Mouse (Mus musculus) neural tube, embryonic 13.5 days (tissue): ENCODE data around the gene Ctdspl. TPM values are rescaled to one million over a fixed set of nuclear protein-coding genes. Genes with fewer than 3 reads are reported as not detected.
A peak's percentile ranks its signal among the peaks of the same experiment; 100 is the strongest.

Source experiments
- ATAC-seq: fragments of 200-750 bp; cut with Nextera tagmentation; 2 replicates; pipeline ENCODE4 v1.8.0; 2017; ENCODE audit warnings: low read depth, mild to moderate bottlenecking, moderate TSS enrichment, moderate library complexity
- H3K27ac ChIP-seq: fragments of 300-500 bp; sonication (generic); replicated peaks from 2 replicates; pipeline ENCODE4 v1.5.1; 2015; ENCODE audit warnings: moderate library complexity, mild to moderate bottlenecking, inconsistent platforms
- H3K27me3 ChIP-seq: fragments of 300-500 bp; sonication (generic); 2 replicates; pipeline ENCODE4 v1.6.1; 2015; ENCODE audit warnings: mild to moderate bottlenecking, inconsistent platforms
- H3K36me3 ChIP-seq: fragments of 300-500 bp; sonication (generic); 2 replicates; pipeline ENCODE4 v1.6.1; 2015; ENCODE audit warnings: mild to moderate bottlenecking, inconsistent platforms
- H3K4me1 ChIP-seq: fragments of 300-500 bp; sonication (generic); replicated peaks from 2 replicates; pipeline ENCODE4 v1.6.1; 2015; ENCODE audit warnings: inconsistent platforms
- H3K4me2 ChIP-seq: fragments of 300-500 bp; sonication (generic); 2 replicates; pipeline ENCODE4 v1.6.1; 2015; ENCODE audit warnings: inconsistent platforms, mild to moderate bottlenecking, moderate library complexity
- H3K4me3 ChIP-seq: fragments of 300-500 bp; sonication (generic); 2 replicates; pipeline ENCODE4 v1.5.1; 2015; ENCODE audit warnings: mild to moderate bottlenecking, inconsistent platforms
- H3K9ac ChIP-seq: fragments of 300-500 bp; sonication (generic); 2 replicates; pipeline ENCODE4 v1.6.1; 2015; ENCODE audit warnings: moderate library complexity, mild to moderate bottlenecking, inconsistent platforms
- H3K9me3 ChIP-seq: fragments of 300-500 bp; sonication (generic); 2 replicates; pipeline ENCODE4 v1.6.1; 2016; ENCODE audit warnings: inconsistent platforms
- WGBS: fragments of 180-500 bp; shearing (Covaris S2); methylation state at CpG from one replicate; pipeline ENCODE4 v1.1.7; 2015; 5-methylcytosine and 5-hydroxymethylcytosine counted together
- polyA plus RNA-seq: library from polyadenylated mRNA; unstranded; fragments of >200 nt; fragmentation: Nextera tagmentation; extraction: Ambion mirVana; gene quantifications from 2 replicates; pipeline ENCODE4 v1.2.1, GENCODE M21; 2015

Ctdspl gene
- polyA plus RNA-seq, result 6.8 and 8.0 TPM in 2 replicates

- peaks cover 34% of the 10 kb centered on the region for H3K4me1 ChIP-seq
- H3K9ac ChIP-seq, result peak within 1 kb of the TSS; percentile 90
- no peaks in the 10 kb centered on the region for H3K36me3 ChIP-seq
- H3K9me3 ChIP-seq, result no peaks in the 10 kb centered on the region
- WGBS, result under 1% methylated on average over 46 of the region's 73 CpGs
- peak within 1 kb of the TSS; percentile 99 for H3K4me2 ChIP-seq
- peak within 1 kb of the TSS; percentile 79 for H3K4me3 ChIP-seq
- no peaks in the 10 kb centered on the region; the same call in 1 of the 2 replicates for H3K27me3 ChIP-seq
- H3K27ac ChIP-seq, result peak within 1 kb of the TSS; percentile 90
- peak; percentile 65 for ATAC-seq
These were observed at the start of gene Ctdspl for GRCm38 (mm10) chr9:118926111-118926650. Gene Ctdspl (plus strand): TSS chr9:118926453.

DNA sequence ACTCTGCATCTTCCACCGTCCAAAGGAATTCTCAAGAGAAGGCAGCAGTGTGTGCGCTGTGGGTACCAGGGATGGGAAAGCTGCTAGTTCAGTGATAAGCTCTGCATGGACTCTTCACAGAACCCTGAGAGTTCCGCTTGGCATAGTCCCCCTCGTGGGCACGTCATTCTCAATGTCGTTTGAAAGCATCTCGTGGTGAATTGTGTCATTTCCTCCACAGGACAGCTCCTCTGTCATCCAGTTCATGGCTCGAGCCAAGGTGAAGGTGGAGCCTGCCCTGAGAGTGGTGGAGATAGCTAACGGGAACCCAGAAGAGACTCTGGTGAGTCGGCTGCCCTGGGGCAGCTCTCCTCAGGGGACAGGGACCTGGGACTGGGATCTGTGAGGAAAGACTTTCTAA is 49.4 kb upstream of the Ctdspl start:
- ATAC-seq, result no peak
- H3K4me3 ChIP-seq, result no peak overlapping the region
- 75% methylated on average over 10 of the region's 10 CpGs for WGBS
- no peaks in the 10 kb centered on the region for H3K9me3 ChIP-seq
- H3K9ac ChIP-seq, result no peak overlapping the region
- H3K4me2 ChIP-seq, result no peak overlapping the region
- no peak overlapping the region for H3K27ac ChIP-seq
- H3K4me1 ChIP-seq, result peaks cover 12% of the 10 kb centered on the region; the same call in 1 of the 2 replicates
- H3K27me3 ChIP-seq, result no peaks in the 10 kb centered on the region
- H3K36me3 ChIP-seq, result no peaks in the 10 kb centered on the region

DNA sequence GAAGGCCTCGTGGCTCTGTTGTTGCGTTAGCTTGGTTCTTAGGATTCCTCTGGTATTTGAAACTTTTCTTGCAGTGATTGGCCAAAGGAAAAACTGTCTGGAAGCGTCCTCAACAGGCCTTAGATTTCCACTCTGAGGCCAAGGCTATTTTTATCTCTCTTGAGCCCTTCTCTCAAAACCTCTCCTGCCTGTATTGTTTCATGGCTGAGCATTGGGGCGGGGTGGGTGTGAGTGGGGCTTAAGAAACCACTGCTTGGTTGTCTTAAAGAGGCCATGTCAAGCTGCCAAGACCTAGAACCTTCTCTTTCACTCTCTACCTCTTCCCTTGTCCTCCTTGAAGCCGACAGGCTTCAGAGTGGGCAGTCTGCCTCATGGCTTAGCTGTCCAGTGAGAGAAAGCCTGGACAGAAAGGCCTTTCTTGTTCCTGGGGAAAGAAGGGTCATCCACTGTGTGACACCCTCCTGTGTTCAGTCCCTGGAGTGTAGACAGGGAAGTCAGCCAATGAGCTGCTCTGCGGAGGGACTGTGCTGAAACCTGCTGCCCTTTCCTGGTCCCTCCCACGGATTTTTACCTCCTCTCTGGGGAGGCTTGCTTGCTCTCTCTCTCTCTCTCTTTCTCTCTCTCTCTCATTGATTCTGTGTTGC is 48.8 kb upstream of the Ctdspl start:
- peaks cover 12% of the 10 kb centered on the region; the same call in 1 of the 2 replicates for H3K4me1 ChIP-seq
- H3K4me2 ChIP-seq, result no peak overlapping the region
- no peak overlapping the region for H3K9ac ChIP-seq
- H3K27ac ChIP-seq, result no peak overlapping the region
- WGBS, result 84% methylated on average over 7 of the region's 7 CpGs
- no peaks in the 10 kb centered on the region for H3K36me3 ChIP-seq
- no peak for ATAC-seq
- H3K9me3 ChIP-seq, result no peaks in the 10 kb centered on the region
- no peaks in the 10 kb centered on the region for H3K27me3 ChIP-seq
- H3K4me3 ChIP-seq, result no peak overlapping the region

GRCm38 (mm10) chr9:118878596-118878995 is 47.7 kb upstream of the Ctdspl start:
- 82% methylated on average over 11 of the region's 11 CpGs for WGBS
- peaks cover 12% of the 10 kb centered on the region; the same call in 1 of the 2 replicates for H3K4me1 ChIP-seq
- no peaks in the 10 kb centered on the region for H3K27me3 ChIP-seq
- no peak overlapping the region for H3K9ac ChIP-seq
- H3K4me2 ChIP-seq, result no peak overlapping the region
- no peak overlapping the region for H3K27ac ChIP-seq
- no peak for ATAC-seq
- no peaks in the 10 kb centered on the region for H3K9me3 ChIP-seq
- H3K36me3 ChIP-seq, result no peaks in the 10 kb centered on the region
- no peak overlapping the region for H3K4me3 ChIP-seq

GRCm38 (mm10) chr9:118881281-118881945 is 44.8 kb upstream of the Ctdspl start:
- no peak overlapping the region for H3K27ac ChIP-seq
- 74% methylated on average over 7 of the region's 7 CpGs for WGBS
- H3K4me1 ChIP-seq, result no peaks in the 10 kb centered on the region
- no peak for ATAC-seq
- H3K9me3 ChIP-seq, result no peaks in the 10 kb centered on the region
- no peaks in the 10 kb centered on the region for H3K36me3 ChIP-seq
- no peaks in the 10 kb centered on the region for H3K27me3 ChIP-seq
- no peak overlapping the region for H3K9ac ChIP-seq
- H3K4me2 ChIP-seq, result no peak overlapping the region
- no peak overlapping the region for H3K4me3 ChIP-seq

DNA sequence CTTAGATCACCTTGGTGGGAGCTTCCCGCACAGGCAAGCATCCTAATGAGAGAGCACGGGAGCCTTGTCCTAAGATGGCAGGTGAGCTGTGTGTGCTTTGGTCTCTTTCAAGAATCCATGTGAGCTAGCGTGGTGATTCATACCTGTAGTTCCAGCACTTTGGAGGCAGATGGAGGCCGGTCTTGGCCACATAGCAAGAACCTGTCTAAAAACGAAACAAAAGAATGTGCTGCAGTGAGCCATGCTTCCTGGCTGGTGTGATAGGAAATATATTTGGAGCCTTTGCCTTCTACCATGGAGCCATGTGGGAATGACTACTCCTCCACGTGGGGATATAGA is 44.3 kb upstream of the Ctdspl start:
- no peaks in the 10 kb centered on the region for H3K27me3 ChIP-seq
- no peak overlapping the region for H3K9ac ChIP-seq
- no peaks in the 10 kb centered on the region for H3K36me3 ChIP-seq
- whole genome bisulfite sequencing, result 87% methylated on average over 6 of the region's 6 CpGs
- no peak overlapping the region for H3K27ac ChIP-seq
- H3K9me3 ChIP-seq, result no peaks in the 10 kb centered on the region
- no peaks in the 10 kb centered on the region for H3K4me1 ChIP-seq
- no peak overlapping the region for H3K4me3 ChIP-seq
- H3K4me2 ChIP-seq, result no peak overlapping the region
- ATAC-seq, result no peak

DNA sequence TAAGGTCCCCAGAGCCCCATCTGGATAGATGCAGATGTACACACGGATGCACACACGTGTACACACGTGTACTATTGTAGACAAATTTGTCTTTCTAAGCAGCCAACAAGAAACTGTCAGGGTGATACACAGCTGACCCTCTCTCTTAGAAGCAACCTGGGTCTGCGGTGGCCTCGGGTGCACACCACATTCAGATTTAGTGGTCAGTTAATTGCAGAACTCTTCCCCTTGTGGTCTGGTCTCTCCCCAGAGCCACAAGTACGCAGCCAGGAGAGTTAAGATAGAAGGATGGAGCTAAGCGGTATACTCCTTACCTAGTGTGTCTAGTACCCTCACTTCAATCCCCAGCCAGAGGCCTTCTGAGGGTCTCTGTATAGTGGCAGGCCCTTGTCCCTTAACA is 43.1 kb upstream of the Ctdspl start:
- 93% methylated on average over 7 of the region's 7 CpGs for WGBS
- H3K27me3 ChIP-seq, result no peaks in the 10 kb centered on the region
- H3K4me1 ChIP-seq, result no peaks in the 10 kb centered on the region
- no peaks in the 10 kb centered on the region for H3K9me3 ChIP-seq
- H3K4me3 ChIP-seq, result no peak overlapping the region
- H3K36me3 ChIP-seq, result no peaks in the 10 kb centered on the region
- ATAC-seq, result no peak
- H3K9ac ChIP-seq, result no peak overlapping the region
- H3K4me2 ChIP-seq, result no peak overlapping the region
- H3K27ac ChIP-seq, result no peak overlapping the region

GRCm38 (mm10) chr9:118885785-118886184 is 40.5 kb upstream of the Ctdspl start:
- Histone ChIP-seq H3K4me1 (peaks cover 10% of the 10 kb centered on the region), H3K4me3 (no peak overlapping the region), H3K27ac (no peak overlapping the region), H3K27me3 (no peaks in the 10 kb centered on the region), H3K4me2 (no peak overlapping the region), H3K9me3 (no peaks in the 10 kb centered on the region), H3K36me3 (no peaks in the 10 kb centered on the region), H3K9ac (no peak overlapping the region)
- no peak for ATAC-seq
- WGBS, result 84% methylated on average over 6 of the region's 6 CpGs

- no peak overlapping the region for H3K4me3 ChIP-seq
- no peaks in the 10 kb centered on the region for H3K36me3 ChIP-seq
- H3K27ac ChIP-seq, result no peak overlapping the region
- no peak for ATAC-seq
- no peaks in the 10 kb centered on the region for H3K27me3 ChIP-seq
- no peaks in the 10 kb centered on the region for H3K9me3 ChIP-seq
- H3K4me1 ChIP-seq, result peaks cover 21% of the 10 kb centered on the region
- WGBS, result 91% methylated on average over 7 of the region's 7 CpGs
- no peak overlapping the region for H3K4me2 ChIP-seq
- H3K9ac ChIP-seq, result no peak overlapping the region
These were observed 39.1 kb upstream of the Ctdspl start for GRCm38 (mm10) chr9:118887201-118887600.

DNA sequence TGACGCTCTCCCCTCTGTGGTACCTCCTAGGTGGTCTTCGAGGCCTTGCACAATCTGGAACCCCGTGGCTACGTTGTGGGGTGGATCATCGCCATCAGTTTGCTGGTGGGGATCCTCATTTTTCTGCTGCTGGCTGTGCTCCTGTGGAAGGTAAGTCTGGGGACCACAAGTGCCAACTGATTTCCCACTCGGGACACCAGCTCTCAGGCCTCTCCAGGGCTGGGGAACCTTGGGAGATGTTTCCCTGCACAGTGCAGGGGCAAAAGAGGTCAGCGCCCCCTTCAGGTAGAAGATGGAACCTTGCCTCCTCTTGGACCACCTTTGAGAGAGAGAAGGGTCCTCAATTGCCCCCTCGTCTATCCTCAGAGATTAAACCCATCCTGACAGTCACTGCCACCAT is 38.5 kb upstream of the Ctdspl start:
- WGBS, result 89% methylated on average over 8 of the region's 8 CpGs
- Histone ChIP-seq H3K36me3 (no peaks in the 10 kb centered on the region), H3K4me3 (no peak overlapping the region), H3K4me1 (peaks cover 21% of the 10 kb centered on the region), H3K27me3 (no peaks in the 10 kb centered on the region), H3K9ac (no peak overlapping the region), H3K27ac (no peak overlapping the region), H3K9me3 (no peaks in the 10 kb centered on the region), H3K4me2 (no peak overlapping the region)
- ATAC-seq, result no peak

DNA sequence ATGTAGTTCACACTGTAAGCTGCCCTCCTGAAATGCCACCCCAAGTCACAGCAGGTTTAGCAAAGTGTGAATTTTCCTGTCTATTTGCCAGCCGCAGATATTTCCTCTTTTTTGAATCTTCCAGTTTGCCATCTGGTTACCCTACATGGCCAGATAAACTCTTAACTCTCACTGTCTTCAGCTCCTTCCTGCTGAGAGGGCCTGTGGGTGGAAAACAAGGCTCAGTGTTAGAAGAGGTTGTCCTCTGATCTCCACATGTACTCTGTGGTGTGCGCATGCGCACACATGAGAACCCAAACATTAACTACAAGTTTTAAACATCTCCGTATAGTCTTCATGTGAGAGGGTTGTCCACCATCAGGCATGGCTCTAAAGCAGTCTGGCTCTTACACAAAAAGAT is 36.1 kb upstream of the Ctdspl start:
- WGBS, result 83% methylated on average over 4 of the region's 4 CpGs
- no peak overlapping the region for H3K27ac ChIP-seq
- H3K4me2 ChIP-seq, result no peak overlapping the region
- no peaks in the 10 kb centered on the region for H3K9me3 ChIP-seq
- H3K4me3 ChIP-seq, result no peak overlapping the region
- H3K4me1 ChIP-seq, result peaks cover 21% of the 10 kb centered on the region
- no peak overlapping the region for H3K9ac ChIP-seq
- H3K36me3 ChIP-seq, result no peaks in the 10 kb centered on the region
- no peaks in the 10 kb centered on the region for H3K27me3 ChIP-seq
- no peak for ATAC-seq

DNA sequence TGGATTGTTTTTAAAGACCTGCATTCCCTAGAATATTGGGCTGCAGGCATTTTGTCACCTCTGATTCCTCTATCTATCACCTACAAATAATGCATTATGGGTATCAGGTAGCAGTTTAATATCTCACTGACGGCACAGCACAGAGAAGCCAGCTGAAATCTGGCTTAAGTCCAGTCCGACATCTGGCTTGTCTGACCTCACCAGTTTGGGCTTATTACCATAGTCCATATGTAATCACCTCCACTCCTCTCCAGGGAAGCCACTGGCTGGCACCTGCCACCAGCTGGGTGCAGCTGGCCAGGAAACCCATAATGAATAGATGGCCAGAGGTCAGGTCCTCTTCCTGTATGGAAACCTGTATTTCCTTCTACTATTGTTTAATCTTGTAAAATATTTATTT is 35.6 kb upstream of the Ctdspl start:
- Histone ChIP-seq H3K27me3 (no peaks in the 10 kb centered on the region), H3K36me3 (no peaks in the 10 kb centered on the region), H3K4me3 (no peak overlapping the region), H3K4me2 (no peak overlapping the region), H3K27ac (no peak overlapping the region), H3K9ac (no peak overlapping the region), H3K9me3 (no peaks in the 10 kb centered on the region), H3K4me1 (peaks cover 21% of the 10 kb centered on the region)
- ATAC-seq, result no peak
- WGBS, result 59% methylated on average over 2 of the region's 2 CpGs
